Mouse (Mus musculus): ENCODE data around the gene Gm20388.
A peak's percentile ranks its signal among the peaks of the same experiment; 100 is the strongest.
"Not testable (repeated sequence)": the region's sequence is repeated elsewhere in the genome, so short reads cannot be mapped to it uniquely, and the experiment has no call there.

The Gm20388 gene

DNA sequence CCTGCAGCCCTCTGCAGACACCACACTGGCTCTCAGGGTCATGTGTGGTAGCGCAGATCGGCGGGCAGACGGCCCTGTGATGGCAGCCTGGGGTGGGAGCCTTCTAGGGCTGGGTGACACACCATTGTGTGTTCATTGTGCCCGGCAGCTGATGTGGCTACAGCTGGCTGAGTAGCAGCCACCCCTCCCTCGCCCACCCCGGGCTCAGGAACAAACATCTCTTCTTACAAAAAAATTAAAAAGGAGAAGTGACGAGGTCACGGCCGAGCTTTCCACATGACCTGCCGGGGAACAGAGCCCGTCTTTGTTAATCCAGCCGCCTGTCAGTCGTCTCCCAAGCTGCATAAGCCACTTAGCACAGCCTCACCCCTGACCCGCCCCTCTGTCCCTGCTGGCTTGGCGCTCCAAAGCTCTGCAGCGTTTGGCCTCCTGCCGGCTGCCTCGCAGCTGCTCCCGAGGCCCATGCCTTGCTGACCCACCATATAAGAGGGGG, 412.4 kb downstream of the Gm20388 start:
- DNase-seq = no peak

DNA sequence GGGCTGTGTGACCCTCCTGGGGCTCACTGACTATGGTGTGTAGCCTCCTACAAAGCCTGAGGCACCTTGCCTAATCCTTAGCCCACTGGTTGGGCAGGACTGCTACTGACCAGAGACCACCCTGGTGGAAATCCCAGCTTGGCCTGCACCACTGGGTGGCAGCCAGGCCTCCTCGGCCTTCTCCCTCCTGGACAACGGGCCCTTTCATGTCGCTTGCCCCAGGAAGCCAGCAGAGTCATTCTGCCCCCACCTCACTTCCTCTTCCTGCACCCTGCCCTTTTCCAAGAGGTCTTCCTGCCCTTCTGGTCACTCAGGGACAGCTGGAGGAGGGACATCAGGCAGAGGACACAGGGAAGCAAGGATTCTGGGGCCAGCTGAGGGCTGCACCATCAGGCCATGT, 413.9 kb downstream of the Gm20388 start:
- DNase-seq = no peak

DNA sequence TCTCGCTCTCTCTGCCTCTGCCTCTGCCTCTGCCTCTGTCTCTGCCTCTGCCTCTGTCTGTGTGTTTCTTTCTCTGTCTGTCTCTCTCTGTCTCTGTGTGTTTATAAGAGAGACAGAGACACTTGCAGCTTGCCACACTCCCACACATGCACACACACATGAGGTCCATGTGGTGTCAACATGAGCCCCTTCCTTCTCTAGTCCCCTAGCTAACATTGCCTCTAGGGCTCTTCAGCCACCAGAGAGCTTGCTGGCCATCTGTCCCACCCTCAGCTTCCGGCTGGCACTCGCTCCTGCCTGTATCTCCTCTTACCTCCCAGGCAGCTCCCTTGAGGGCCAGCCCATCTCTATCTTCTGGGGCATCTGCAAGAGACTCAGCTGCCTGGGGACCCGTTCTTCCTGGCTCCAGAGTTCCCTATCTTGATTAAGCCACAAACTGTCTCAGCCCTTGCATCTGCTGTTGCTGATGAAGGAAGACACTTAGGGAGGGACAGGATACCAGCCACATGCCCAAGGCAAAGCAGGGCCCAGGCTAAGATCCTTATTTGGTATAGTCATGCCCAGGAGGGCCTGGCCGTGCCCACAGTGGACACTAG, 414.6 kb downstream of the Gm20388 start:
- DNase-seq = no peak

DNA sequence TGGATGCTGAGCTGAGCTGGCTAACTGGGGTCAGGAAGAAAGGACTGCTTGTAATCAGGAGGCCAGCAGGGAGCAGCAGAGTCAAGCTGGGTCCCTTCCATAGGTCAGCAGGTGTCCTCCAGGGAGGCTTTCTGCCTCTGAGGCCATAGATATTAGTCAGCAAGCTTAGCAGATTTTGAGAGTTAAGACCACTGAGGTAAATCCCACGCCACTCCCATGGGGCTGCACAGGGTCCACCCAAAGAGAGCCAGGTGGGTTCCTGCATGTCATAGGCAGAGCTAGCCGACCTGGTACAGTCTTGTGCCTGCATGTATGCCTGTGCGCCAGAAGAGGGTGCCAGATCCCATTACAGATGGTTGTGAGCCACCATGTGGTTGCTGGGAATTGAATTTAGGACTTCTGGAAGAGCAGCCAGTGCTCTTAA, 416.5 kb downstream of the Gm20388 start:
- no peak for DNase-seq

DNA sequence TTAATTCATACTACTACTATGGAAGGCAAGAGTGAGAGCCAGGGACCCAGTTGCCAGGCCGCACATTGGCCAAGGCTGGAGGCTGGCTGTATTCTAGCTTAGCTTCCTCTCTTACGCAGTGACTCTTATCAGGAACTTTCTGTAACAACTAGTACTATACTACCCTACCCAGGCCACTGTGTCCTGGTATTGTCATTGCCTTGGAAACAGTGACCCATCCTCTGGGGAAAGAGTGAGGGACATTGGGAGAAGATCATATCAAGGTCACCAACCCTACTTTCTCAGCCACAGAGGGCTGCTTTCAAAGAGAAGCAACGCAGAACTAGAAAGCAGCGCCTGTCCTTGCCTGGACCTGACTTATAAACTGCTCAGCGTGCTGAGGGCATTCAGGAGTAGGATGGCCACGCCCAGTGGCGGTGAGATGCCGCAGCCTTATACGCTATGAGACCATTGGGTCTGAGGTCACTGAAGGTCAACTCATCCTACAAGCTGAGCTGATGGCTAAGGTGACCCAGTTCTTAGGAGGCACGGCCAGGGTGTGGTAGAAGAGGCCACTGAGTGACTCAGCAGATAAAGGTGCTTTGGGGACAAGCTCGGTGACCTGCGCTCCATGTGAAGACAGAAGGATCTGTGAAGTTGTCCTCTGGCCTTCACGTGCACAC, 417.9 kb downstream of the Gm20388 start:
- no peak for DNase-seq

DNA sequence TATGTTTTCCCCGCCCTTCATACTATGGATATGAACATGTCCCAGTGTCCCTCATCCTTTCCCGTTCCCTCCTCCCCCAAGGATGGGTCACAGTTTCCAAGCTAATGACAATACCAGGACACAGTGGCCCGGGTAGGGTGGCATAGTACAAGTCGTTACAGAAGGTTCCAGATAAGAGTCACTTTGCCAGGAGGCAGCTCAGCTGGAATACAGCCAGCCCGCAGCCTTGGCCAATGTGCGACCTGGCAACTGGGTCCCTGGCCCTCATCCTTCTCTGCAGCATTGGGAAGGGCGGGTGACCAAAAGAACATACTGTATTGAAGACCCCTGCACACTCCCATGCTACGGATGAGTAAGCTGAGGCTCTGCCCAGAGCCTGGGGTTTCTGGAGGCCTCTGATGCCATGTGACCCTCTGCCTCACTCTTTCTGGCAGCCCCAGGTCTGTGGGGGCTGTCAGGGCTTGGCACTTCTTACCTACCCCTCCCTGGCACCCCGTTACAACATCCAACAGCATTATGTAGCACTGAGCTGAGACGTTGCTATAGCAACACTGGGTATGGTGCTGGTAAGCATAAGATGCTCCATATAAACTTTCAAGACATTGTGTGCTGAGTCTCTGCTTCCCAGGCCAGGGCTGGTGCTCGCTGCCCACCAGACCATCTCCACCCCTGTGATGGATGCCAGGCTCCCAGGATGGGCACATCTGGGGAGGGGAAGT, 418.5 kb downstream of the Gm20388 start:
- DNase-seq = no peak

DNA sequence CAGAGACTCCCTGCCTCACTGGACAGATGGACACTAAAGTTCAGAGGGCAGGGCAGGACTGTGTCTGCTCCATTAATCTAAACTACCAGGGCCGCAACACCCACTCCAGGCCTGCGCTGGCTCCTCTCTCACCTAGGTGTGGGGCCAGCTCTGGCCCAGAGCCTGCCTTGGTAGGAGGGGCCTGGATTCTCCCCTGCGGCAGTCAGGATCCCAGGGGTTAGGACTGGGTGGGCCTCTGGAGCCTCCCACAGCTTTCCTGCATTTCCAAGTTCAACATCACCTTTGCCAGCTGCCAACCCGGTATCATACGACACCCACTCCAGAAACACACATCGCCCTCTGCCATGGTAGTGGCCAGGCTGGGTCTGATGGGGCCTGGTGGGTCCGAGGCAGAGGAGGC, 420.4 kb downstream of the Gm20388 start:
- DNase-seq = no peak

DNA sequence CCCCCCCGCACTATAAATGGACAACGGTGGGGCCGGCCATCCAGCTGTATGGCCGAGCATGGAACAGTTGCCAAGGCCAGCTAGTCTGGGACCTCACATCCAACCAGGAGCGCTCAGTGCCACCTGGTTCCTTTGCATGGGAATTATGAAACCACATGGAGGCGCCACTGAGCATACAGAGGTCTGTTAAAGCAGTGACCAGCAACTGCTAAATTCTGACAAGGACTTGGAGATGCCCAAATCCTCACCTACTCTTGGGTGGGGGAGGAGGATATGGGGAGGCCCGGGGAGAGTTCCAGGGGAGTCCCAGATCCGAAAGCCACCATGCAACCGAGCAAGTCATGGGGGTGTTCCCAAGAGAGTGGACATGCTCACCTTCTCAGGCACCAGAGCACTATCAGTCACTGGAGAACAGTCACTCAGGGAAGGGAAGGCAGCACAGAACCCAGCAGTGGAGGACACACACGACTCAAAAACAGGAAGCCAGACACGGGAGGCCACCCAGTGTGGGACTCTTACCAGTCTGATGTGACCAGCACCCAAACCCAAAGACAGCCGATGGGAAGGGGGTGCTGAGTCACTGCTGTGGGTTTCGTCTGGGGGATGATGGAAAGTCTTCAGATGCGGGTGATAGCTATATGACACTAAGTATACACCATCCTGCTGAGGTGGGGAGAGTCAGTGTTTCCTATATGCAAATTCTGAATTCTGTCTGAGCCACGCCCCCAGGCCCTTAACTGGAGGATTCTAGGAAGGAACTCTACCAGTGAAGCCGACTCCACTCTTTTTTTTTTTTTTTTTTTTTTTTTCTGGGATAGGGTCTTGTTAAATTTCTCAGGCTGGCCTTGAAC, 422.0 kb downstream of the Gm20388 start:
- DNase-seq = no peak

DNA sequence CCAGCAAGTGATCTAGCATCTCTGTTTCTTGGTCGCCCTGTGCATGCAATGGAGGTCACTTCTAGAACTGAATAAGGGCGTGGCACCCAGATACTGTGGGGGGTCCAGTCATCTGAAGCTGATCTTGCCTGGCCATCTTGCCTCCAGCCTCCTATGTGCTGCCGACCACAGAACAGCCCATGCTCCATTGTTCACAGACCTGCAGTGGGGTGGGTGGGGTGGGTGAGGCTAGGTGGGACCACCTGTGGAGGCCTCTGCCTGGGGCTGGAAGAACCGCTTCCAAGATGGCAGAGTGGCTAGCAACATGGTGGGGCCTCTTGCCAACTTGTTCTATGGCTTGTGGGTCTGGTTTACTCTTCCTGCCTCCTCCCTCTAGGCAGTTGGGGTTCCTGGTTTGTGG, 423.0 kb downstream of the Gm20388 start:
- no peak for DNase-seq

DNA sequence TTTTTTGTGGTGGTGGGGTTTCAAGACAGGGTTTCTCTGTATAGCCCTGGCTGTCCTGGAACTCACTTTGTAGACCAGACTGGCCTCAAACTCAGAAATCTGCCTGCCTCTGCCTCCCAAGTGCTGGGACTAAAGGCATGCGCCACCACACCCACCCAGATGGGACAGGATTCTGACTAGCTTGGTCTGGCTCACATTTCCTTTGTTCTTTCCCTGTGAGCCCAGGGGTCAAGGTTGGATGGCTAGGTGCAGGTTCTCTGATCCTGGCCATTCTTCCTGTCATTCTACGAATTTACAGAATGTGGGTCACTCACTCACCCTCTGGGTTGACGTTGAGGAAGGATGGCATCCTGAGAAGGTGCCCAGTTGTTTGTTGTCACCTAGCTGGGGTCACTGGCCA, 423.6 kb downstream of the Gm20388 start:
- DNase-seq = not testable (repeated sequence)

DNA sequence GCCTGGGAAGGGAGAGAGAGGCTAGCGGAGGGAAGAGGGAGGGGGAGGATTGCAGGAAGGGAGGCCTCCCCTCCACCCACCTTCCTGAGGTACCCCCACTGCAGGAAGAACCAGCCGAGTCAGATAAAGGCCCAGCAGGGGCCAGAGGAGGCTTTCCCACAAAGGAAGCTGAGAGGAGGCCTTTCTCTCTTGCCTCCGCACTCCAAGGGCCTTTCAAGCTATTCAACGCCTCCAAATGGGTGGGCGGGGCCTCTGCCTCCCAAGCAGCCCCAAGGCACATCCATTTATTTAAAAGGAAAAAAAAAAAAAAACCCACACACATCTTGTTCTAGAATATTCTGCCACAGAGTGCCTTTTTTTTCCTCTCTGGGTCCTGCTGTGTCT, 424.2 kb downstream of the Gm20388 start:
- DNase-seq = no peak

DNA sequence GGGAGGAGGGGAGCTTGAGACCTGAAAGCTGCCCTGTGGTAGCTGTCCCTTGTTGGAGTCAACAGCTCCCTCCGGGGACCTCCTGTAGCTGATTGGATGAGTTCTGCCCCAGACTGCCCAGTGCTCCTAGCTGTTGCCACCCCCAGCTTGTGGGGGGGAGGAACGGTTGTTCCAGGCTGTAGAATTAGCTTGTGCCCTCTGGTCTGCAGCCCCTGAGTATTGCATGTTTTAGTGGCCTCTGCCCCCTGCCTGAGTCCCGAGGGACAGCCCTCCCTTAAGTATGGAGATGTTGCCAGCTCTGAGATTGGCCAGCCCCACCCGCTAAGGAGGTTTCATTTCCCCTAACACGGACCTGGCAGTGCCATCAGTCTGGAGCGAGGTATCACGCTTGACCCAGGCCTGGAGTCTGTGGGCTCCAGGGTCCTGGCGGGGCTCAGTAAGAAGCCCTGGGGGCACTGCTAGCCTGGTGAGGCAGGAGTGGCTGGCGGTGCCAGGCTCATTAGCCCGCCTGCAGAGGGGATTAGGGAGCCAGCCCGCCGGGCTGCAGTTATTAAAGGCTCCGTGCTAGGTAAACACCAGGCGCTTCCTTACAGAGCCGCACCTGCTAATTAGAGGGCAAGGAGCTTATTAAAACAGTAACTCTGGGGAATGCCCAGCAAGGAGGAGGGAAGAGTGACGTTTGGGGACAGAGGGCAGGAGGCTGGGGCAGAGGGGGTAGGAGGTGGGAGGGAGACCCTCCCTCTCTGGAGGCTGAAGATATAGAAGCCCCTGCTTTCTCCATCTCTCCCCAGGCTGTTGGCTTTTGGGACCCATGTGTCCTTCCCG, 424.8 kb downstream of the Gm20388 start:
- no peak for DNase-seq

DNA sequence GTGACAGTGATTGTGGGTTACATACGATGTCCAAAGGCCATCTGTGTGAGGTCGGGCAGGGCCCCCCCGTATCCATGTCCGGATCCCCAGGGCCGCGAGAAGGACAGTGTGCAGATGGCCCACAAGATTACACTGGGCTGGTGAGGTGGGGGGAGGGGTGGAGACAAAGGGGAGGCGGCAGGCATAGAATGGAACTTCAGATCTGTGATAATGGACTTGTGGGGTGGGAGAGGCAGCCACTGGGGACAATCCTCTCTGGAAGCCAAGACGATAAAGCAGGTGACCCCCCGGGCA, 425.4 kb downstream of the Gm20388 start:
- no peak for DNase-seq

DNA sequence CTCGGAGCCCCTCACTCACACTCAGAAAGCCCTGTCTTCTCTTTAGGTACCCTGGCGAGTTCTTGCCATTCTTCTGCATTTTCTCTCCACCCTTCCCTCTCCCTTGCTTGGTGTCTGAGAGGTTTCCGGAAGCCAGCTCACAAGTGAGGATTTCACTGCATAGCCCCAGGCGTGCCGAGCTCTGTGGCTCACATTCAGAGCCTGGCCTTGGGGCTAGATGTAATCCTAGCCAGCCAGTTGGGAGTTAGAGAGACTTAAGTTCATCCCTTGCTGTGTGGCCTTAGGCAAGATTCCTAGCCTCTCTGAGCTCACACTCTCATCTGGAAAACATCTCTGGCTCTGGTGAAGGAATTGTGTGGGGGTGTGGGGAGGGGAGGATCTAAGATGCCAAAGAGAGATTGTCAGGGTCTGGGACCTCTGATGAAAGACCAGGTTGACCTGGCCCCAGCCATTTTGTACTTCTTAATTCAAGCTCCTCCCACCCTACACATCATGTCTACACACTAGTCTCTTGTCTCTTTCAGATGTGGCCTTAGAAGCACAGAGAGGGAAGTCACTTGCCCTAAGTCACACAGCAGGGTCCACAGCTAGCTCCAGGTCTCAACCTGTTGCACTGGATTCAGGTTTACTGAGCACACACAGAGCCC, 426.4 kb downstream of the Gm20388 start:
- no peak for DNase-seq

DNA sequence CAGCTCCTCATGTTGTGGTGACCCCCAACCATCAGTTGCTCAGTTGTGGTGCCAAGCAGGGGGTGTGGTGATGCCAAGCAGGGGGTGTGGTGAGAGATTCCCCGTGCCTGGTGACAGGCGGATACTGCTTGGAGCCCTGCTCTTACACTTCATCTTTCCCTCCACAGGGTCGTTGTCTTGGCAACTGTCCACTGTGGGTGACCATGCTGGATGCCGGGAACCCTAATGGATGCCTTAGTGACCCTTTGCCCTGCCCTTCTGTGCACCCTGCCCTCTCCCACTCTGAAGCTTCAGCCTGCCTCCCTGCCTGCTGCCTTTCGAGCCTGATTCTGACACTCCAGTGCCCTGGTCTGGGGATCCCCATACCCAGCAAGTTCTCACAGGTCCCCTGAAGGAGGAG, 427.0 kb downstream of the Gm20388 start:
- DNase-seq = no peak

DNA sequence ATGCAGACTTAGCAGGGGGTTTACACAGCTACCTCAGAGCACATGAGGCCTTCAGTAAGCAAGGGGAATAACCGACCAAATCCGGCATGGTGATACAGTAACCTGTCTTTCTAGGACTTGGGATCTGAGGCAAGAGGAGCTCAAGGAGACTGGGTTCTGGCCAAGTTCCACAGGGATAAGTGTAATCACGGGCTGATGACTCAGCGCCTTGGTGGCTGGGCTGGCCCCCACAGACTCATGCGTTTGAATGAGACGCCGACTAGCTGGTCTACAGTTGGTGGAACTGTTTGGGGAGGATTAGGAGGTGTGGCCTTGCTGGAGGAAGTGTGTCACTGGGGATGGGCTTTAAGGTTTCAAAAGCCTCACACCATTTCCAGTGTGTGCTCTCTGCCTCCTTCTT, 428.0 kb downstream of the Gm20388 start:
- no peak for DNase-seq

DNA sequence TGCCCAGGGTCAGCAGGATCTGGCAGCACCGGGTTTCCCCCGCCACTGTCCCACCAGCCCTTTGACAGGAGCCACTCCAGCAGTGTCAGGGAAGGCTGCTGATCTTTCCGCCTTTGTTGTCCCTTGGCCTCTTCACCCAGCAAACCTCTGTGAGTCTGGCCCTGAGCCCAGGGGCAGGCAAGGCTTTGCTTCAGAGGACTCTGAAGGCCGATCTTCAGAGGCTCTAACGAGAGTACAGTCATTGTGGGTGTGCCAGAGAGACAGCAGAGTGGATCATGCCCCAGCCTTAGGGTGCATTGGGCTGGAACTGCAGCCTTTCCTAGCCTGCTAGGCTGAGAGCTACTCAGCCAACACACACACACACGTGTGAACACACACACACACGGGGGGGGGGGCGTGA, 429.1 kb downstream of the Gm20388 start:
- no peak for DNase-seq

DNA sequence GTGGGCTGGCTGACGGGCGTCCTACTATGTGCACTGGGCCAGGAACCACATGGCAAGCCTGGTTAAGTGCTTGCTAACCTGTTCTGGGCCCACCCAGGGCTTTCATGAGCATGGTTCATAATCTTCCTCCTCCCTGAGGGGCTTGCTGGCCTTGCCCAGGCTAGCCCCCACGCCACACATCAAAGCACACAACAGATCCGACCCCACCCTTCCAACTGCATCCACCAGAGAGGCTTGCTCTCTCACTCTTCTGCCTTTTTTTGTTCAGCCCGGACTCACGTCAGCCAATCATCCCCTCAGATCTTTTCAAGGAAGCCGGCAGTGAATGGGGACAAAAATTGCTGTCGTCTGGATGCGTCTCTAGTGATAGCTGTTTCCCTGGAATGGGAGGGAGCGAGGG, 430.5 kb downstream of the Gm20388 start:
- no peak for DNase-seq

DNA sequence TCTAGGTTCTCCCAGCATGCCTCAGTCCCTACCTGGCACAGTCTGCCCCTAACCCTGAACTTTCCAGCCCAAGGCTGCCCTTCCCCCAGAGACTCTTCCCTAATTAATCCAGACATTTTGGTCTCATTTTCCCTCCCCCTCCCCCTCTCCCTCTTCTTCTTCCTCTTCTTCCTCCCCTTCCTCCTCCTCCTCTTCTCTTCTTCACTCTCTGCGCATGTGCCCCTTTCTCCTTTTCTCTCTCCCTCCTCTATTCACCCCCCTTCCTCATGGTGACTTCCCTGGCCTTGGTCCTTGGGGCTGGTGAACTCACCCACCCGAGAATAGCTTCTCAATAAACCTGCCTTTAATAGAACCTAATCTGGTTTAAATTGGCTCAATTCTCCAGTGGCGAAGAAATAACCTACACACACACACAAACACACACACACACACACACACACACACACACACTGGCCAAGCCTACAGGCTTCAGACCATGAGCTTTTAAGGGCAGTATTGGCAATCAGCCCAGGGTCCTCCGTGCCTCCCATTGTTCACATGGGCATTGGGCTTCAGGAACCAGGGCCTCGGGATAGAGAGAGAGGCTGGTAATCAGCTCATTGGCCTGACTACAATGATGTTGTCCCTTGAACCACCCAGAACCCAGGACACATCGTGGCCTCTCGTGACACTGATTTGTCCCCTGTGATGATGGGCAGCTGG, 432.4 kb downstream of the Gm20388 start:
- DNase-seq = no peak

DNA sequence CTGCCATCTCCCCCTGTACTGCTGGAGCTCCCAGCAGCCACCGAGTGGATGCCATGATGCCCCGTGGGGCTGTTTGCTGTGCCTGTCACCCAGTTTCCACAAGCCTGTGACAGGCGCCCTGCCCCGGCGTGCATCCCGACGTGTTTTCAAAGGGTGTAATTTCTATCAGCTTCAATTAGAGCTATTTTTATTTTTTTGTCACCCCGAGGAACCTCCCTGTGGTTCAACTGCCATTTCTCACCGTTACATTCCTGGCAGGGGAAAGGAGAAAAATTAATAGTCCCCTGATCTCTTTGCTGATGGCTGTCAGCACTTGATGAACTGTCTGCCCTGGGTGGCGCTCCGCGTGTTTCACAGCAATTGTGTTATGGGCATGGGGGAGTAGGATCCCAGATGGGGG, 432.9 kb downstream of the Gm20388 start:
- DNase-seq = no peak

DNA sequence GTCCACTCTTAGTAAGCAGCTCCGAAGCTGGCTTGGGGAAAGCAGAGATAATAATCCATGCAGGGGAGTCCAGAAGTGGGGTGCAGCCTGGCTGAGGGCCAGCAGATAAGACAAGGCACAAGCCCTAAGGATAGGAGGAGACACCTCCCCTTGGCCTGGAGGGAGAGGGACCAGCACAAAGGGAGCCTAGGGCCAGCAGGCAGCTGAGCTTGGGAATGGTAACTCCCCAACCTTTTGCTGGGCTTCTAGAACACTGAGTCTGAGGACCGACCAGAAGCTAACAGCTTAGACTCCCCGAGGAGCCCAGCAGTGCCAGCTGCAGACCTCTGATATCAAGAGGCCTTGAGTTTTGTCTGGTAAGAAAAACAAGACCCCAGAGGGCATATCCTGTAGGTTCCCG, 433.5 kb downstream of the Gm20388 start:
- peak in 1 of 2 experiments; percentile 13 for DNase-seq
